29 mouse cellular contexts compared by ENCODE assay signal in genomic region chr1:147273324-147273723, GRCm38 (mm10).
DNase-seq lines count a peak whose midpoint lies in the region; ATAC-seq lines count a peak whose summit lies in the region.
"Had no signal": no experiment of that assay in that cellular context is flagged by ENCODE, and none has a peak within 500 bp of the region (broad histone marks: within the 10 kb centered on the region; RNA-seq: fewer than 3 reads in every experiment).

No protein-coding gene starts in this region.

- no peaks in the 10 kb centered on the region for H3K4me1 ChIP-seq in limb, embryonic 11.5 days (ENCODE audit: control insufficient read depth, insufficient read depth, low read length)
- H3K4me1 ChIP-seq in limb, embryonic 10.5 days = no peaks in the 10 kb centered on the region; the same call in 1 of the 2 replicates
- H3K4me1 ChIP-seq: embryonic facial prominence, embryonic 12.5 days; embryonic facial prominence, embryonic 15.5 days; hindbrain, embryonic 10.5 days; hindbrain, embryonic 13.5 days had no signal

- H3K4me3 ChIP-seq in limb, embryonic 11.5 days (ENCODE audit: low read depth, low read length) = no peak overlapping the region
- no peak overlapping the region for H3K4me3 ChIP-seq in limb, embryonic 10.5 days
- H3K4me3 ChIP-seq: embryonic facial prominence, embryonic 12.5 days; embryonic facial prominence, embryonic 15.5 days; hindbrain, embryonic 10.5 days; hindbrain, embryonic 13.5 days had no signal

- intact Hi-C loops in heart, postnatal 25 days (cut with DNase I) = no loop called here

- no peak overlapping the region for H3K9ac ChIP-seq in limb, embryonic 11.5 days (ENCODE audit: low read length)
- H3K9ac ChIP-seq: embryonic facial prominence, embryonic 12.5 days; embryonic facial prominence, embryonic 15.5 days; forebrain, postnatal 0 days; hindbrain, embryonic 13.5 days had no signal

- ATAC-seq in limb, embryonic 11.5 days (ENCODE audit: insufficient number of reproducible peaks, low FRiP score, low TSS enrichment, low read depth) = peak; percentile 73; the same call in 1 of the 2 replicates
- ATAC-seq in megakaryocyte progenitor cell, adult 5-6 weeks (replicated peaks; ENCODE audit: poor library complexity) = no peak
- ATAC-seq: forebrain, embryonic 14.5 days; forebrain, postnatal 0 days; hindbrain, embryonic 16.5 days; inflammation-experienced regulatory T-cells, adult 6 months; intestine, embryonic 16.5 days had no signal

- no peaks in the 10 kb centered on the region for H3K36me3 ChIP-seq in limb, embryonic 11.5 days (ENCODE audit: control insufficient read depth, insufficient read depth, low read length)
- H3K36me3 ChIP-seq in limb, embryonic 10.5 days = no peaks in the 10 kb centered on the region
- H3K36me3 ChIP-seq: embryonic facial prominence, embryonic 12.5 days; embryonic facial prominence, embryonic 15.5 days; hindbrain, embryonic 10.5 days; hindbrain, embryonic 13.5 days had no signal

- no peaks in the 10 kb centered on the region for H3K9me3 ChIP-seq in limb, embryonic 11.5 days (ENCODE audit: control insufficient read depth, low read length)
- no peaks in the 10 kb centered on the region for H3K9me3 ChIP-seq in limb, embryonic 10.5 days (replicated peaks)
- H3K9me3 ChIP-seq: embryonic facial prominence, embryonic 12.5 days; embryonic facial prominence, embryonic 15.5 days; hindbrain, embryonic 10.5 days; hindbrain, embryonic 13.5 days had no signal

- no peak overlapping the region for H3K27ac ChIP-seq in limb, embryonic 11.5 days (replicated peaks; ENCODE audit: low read depth, low read length)
- no peak overlapping the region for H3K27ac ChIP-seq in limb, embryonic 10.5 days
- H3K27ac ChIP-seq: embryonic facial prominence, embryonic 12.5 days; embryonic facial prominence, embryonic 15.5 days; hindbrain, embryonic 10.5 days; hindbrain, embryonic 13.5 days had no signal

- H3K27me3 ChIP-seq in limb, embryonic 11.5 days (ENCODE audit: control insufficient read depth, insufficient read depth, low read length) = no peaks in the 10 kb centered on the region
- H3K27me3 ChIP-seq in limb, embryonic 10.5 days (ENCODE audit: low read depth, poor library complexity, severe bottlenecking) = no peaks in the 10 kb centered on the region
- H3K27me3 ChIP-seq: CH12.LX; embryonic facial prominence, embryonic 12.5 days; embryonic facial prominence, embryonic 15.5 days; hindbrain, embryonic 13.5 days had no signal

- WGBS in limb, embryonic 11.5 days = 73% methylated on average over 1 of the region's 1 CpGs
- WGBS in limb, embryonic 10.5 days = 96% methylated on average over 1 of the region's 1 CpGs

- DNase-seq in limb, embryonic 11.5 days (ENCODE audit: low spot score) = no peak
- DNase-seq in limb, embryonic 10.5 days (ENCODE audit: low spot score) = no peak
- DNase-seq in embryo, embryonic 11 days = peak; percentile 23
- peak; percentile 4 for DNase-seq in forelimb bud, embryonic 11.5 days (ENCODE audit: low read depth, low spot score)
- DNase-seq in cerebellum, postnatal 25 days = no peak
- no peak for DNase-seq in heart, postnatal 25 days (ENCODE audit: low spot score)
- DNase-seq: adrenal gland, postnatal 10 days; adrenal gland, postnatal 36 days; B cell, adult 2 months; cerebellum, adult 18-20 months; cerebellum, adult 9-10 months; cerebellum, postnatal 14 days; forebrain, postnatal 0 days; gastrocnemius, postnatal 10 days; gastrocnemius, postnatal 36 days; heart, adult 11 months; heart, postnatal 36 days; kidney, adult 18-20 months had no signal

- no peak overlapping the region for H3K4me2 ChIP-seq in limb, embryonic 11.5 days (ENCODE audit: low read depth, severe bottlenecking)
- H3K4me2 ChIP-seq: embryonic facial prominence, embryonic 12.5 days; embryonic facial prominence, embryonic 15.5 days; heart, embryonic 11.5 days; hindbrain, embryonic 13.5 days had no signal

Comparison
In these comparisons a context has a peak if more than half of its experiments do, and no peak if none do; other contexts are left out.
1. DNase-seq: peak in embryo, embryonic 11 days (single experiment) and forelimb bud, embryonic 11.5 days (single experiment); none in limb, embryonic 11.5 days (single experiment), limb, embryonic 10.5 days (single experiment), cerebellum, postnatal 25 days (0 of 2) and heart, postnatal 25 days (single experiment).